Mouse (Mus musculus) A20 (cell line): ENCODE results near the gene E130114P18Rik.
A peak's percentile ranks its signal among the peaks of the same experiment; 100 is the strongest.

Experiments
- DNase-seq: peaks from one replicate; pipeline ENCODE4 v3.0.0-alpha.2; 2011; ENCODE audit warnings: low read depth, low spot score

The E130114P18Rik gene

DNA sequence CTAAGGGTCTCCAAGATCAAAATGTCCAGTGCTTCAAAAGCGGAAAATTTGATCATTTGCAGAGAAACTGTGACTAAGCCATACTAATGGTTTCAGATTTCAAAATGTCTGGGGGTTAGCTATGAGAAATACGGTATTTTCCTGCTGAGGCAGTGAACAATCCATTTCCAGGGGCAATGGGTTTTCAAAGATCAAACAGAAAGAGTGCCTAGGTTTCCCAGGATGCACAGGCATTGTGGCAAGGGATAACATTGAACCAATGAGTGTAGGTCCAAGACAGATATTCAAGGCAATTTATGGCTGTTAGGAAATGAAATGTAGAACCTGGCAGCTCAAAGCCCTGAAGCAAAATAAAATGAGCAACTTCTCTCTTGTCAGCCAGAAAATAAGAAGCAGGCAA, 220.3 kb downstream of the E130114P18Rik start:
- DNase-seq = no peak

DNA sequence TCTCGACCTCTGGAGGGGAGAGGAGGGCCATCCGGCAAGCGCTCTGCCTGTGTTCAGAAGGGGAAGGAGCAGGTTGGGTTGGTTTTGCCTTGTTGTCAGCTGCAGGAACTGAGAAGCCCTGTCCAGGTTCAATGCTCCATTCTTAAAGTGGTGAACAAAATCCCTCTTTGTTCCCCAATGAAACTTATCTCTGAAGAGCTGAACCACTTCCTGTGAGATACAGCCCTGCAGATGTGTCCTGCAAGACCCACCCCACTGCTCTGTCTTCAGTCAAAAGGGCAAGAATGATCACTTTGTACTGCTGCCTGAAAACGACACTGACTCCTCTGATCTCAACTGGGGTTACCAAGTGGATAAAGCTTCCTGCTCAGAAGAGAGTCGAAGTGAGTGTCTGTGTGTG, 233.9 kb downstream of the E130114P18Rik start:
- peak; percentile 2 for DNase-seq

DNA sequence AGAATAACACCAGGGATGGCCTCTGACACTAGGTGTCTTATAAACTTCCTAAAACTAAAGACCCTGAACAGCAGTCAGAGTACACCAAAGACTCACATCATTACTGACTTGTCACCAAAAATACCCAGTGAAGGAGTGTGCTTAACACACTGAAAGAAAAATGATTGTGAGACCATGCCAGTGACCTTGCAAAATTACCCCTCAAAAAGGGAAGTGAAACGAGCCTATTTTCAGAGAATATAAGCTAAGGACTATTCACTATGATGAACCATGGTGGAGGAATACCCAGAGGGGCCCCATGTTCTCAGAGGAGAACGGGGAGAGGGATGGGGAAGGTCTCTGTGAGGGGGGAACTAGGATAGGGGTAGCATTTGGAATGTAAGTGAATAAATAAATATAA, 245.8 kb downstream of the E130114P18Rik start:
- DNase-seq = peak; percentile 42

- DNase-seq = no peak
Observed at GRCm38 (mm10) chr4:97528517-97528916, 249.4 kb downstream of the E130114P18Rik start.
